Mouse (Mus musculus) liver, embryonic 14.5 days (tissue): ENCODE results near the gene Nfkbia. TPM values are rescaled to one million over a fixed set of nuclear protein-coding genes. Genes with fewer than 3 reads are reported as not detected.

Source experiments
- ATAC-seq: fragments of 200-750 bp; cut with Nextera tagmentation; 2 replicates; pipeline ENCODE4 v1.8.0; 2017; ENCODE audit warnings: moderate number of reproducible peaks, mild to moderate bottlenecking, moderate library complexity; ENCODE audit not compliant: insufficient read depth
- DNase-seq, 3 experiments: peaks; one replicate each; pipeline ENCODE4 v3.0.0-alpha.2; 2012 to 2013; ENCODE audit warnings: low read depth in 3 of 3, low spot score in 3 of 3
- H3K27ac ChIP-seq: fragments of 300-500 bp; sonication (generic); 2 replicates; pipeline ENCODE4 v1.5.1; 2014; ENCODE audit warnings: moderate library complexity, mild to moderate bottlenecking, control low read depth, inconsistent platforms
- H3K27me3 ChIP-seq: fragments of 300-500 bp; sonication (generic); 2 replicates; pipeline ENCODE4 v1.6.1; 2014; ENCODE audit warnings: mild to moderate bottlenecking, low read length, moderate library complexity; ENCODE audit not compliant: control insufficient read depth, insufficient read depth
- H3K36me3 ChIP-seq: fragments of 300-500 bp; sonication (generic); replicated peaks from 2 replicates; pipeline ENCODE4 v1.6.1; 2014; ENCODE audit warnings: low read depth; ENCODE audit not compliant: control insufficient read depth, insufficient read depth
- H3K4me1 ChIP-seq, 2 experiments: fragments of 200-500 bp in 1 of 2; fragments of 300-500 bp in 1 of 2; sonication (generic) in 1 of 2; replicated peaks; 2 replicates each; pipeline ENCODE4 v1.6.1; 2012 to 2014; ENCODE audit warnings: antibody characterized with exemption in 1 of 2, inconsistent platforms in 1 of 2, low read length in 1 of 2; ENCODE audit not compliant: control insufficient read depth in 2 of 2, insufficient read depth in 2 of 2
- H3K4me2 ChIP-seq: fragments of 300-500 bp; sonication (generic); 2 replicates; pipeline ENCODE4 v1.6.1; 2014; ENCODE audit warnings: low read depth, mild to moderate bottlenecking, control low read depth, moderate library complexity
- H3K4me3 ChIP-seq, 2 experiments: fragments of 200-500 bp in 1 of 2; fragments of 300-500 bp in 1 of 2; sonication (generic) in 1 of 2; 2 replicates each; pipeline ENCODE4 v1.5.1; 2012 to 2014; ENCODE audit warnings: low read depth in 2 of 2, low read length in 2 of 2, mild to moderate bottlenecking in 2 of 2, control low read depth in 1 of 2, inconsistent platforms in 1 of 2, moderate library complexity in 1 of 2; ENCODE audit not compliant: insufficient read depth in 1 of 2
- H3K9ac ChIP-seq: fragments of 300-500 bp; sonication (generic); replicated peaks from 2 replicates; pipeline ENCODE4 v1.6.1; 2014; ENCODE audit warnings: mild to moderate bottlenecking, control low read depth, moderate library complexity
- H3K9me3 ChIP-seq: fragments of 300-500 bp; sonication (generic); 2 replicates; pipeline ENCODE4 v1.6.1; 2016; ENCODE audit warnings: low read length, mixed read lengths; ENCODE audit not compliant: control insufficient read depth
- CTCF ChIP-seq: IDR thresholded peaks from 2 replicates; pipeline ENCODE4 v1.5.1; 2016; ENCODE audit warnings: antibody characterized with exemption, low read depth, control low read depth
- EP300 ChIP-seq: IDR thresholded peaks from 2 replicates; pipeline ENCODE4 v1.6.1; 2016; ENCODE audit warnings: antibody characterized with exemption, low read depth
- WGBS: fragments of 180-500 bp; shearing (Covaris S2); extraction: QIAGEN DNeasy Blood & Tissue Kit; methylation state at CpG from one replicate; pipeline ENCODE4 v1.1.7; 2014; ENCODE audit not compliant: insufficient replicate concordance; 5-methylcytosine and 5-hydroxymethylcytosine counted together
- polyA plus RNA-seq, 2 experiments: library from polyadenylated mRNA; depleted of rRNA in 1 of 2; stranded (reverse) in 1 of 2; unstranded in 1 of 2; fragments of >200 nt; fragmentation: Nextera tagmentation in 1 of 2; extraction: Ambion mirVana in 1 of 2; gene quantifications; 2 replicates each; pipeline versions ENCODE4 v1.2.1 to v1.2.3; 2012 to 2014

Nfkbia gene
- polyA plus RNA-seq, 2 experiments, result 8.8 to 12.4 TPM

DNA sequence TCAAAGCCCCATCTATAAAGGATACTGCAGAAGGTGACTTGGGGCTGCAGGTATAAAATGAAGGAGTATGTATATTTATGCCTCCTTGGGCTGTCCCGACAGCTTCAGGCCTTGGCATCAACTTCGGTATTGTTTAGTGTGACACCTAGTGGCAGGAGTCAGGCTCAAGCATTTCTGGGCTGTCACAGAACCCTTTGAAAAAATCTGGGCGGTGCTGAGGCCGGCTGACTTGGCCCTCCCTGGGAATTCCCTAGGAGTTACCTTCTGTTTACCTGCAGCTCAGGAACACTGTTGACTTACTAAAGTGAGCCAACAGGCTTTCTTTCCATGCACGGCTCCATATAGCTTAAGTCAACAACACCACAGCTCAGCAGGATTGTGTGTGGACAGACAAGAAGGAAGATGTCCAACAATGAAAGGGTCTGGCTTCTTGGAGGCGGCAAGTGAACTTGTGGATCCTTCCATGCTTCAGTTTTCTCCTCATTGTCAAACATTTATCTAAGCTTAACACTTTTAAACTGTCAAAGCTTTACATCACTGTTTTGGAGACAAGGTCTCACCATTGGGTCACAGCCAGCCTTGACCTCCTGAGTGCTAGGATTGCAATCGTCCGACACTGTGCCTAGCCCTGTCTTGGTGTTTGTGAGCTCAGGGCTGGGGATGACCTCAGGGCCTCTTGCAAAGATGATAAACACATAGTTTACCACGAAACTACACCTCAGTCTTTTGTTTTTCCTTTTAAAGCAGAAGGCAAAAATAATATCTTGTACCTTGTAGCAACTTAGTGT, 2.9 kb upstream of the Nfkbia start:
- Histone ChIP-seq H3K4me1 (peaks cover 5 to 22% of the 10 kb centered on the region in 2 experiments), H3K4me3 (no peak overlapping the region), H3K9ac (no peak overlapping the region), H3K27ac (no peak overlapping the region), H3K9me3 (no peaks in the 10 kb centered on the region), H3K36me3 (peaks cover 1% of the 10 kb centered on the region), H3K4me2 (no peak overlapping the region), H3K27me3 (no peaks in the 10 kb centered on the region; the same call in 1 of the 2 replicates)
- ATAC-seq, result no peak
- TF ChIP-seq CTCF (peak; percentile 79), EP300 (no peak)
- DNase-seq, result peak in 2 of 3 experiments; percentile 38 to 67
- 28% methylated on average over 9 of the region's 9 CpGs for WGBS

DNA sequence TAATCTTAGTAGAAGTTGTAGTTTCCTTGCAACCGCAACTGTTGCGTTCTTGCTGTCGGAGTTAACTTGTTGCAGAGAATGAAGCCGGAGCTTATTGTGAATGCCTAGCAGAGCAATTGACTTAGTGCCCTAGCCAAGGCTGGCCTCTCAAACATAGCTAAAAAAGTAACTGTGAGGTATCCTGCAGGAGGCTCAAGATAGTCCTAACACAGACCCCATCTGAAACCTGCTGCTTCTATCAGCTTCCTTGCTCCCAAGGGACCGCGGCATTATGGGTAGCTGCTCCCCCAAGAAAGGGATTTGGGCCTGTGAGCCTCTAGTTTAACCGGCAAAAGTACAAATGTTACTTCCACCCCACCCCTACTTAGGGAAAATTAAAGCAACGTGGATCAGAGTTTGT, 934 bp upstream of the Nfkbia start:
- ATAC-seq (no peak), DNase-seq (no peak)
- Histone ChIP-seq H3K4me2 (peak overlapping the region; percentile 91), H3K4me1 (peaks cover 5 to 22% of the 10 kb centered on the region in 2 experiments), H3K9ac (no peak overlapping the region), H3K4me3 (peak overlapping the region in 1 of 2 experiments; percentile 71; a peak in 1 of 4 replicates), H3K27me3 (no peaks in the 10 kb centered on the region; the same call in 1 of the 2 replicates), H3K9me3 (no peaks in the 10 kb centered on the region), H3K36me3 (peaks cover 6% of the 10 kb centered on the region), H3K27ac (no peak overlapping the region)
- TF ChIP-seq CTCF, result no peak
- TF ChIP-seq EP300, result no peak
- 58% methylated on average over 8 of the region's 8 CpGs for WGBS

DNA sequence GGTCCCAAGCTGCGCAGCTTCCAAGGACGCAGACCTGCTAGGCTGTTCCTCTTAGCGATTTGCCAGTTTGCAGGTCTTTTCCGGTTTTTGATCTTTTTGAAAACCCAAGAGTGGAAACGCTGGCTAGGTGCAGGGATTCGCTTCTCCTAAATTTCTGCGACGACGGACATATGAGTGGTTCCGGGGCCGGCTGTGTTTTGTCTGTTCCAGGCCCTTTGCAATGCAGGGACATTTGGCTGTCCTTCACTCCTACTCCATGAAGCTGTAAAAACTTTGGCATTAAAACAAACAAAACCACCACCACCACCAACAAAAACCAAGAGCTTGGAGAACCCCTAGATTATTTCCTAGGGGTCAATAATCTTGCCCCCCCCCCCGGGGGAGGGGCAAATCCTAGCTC, 494 bp upstream of the Nfkbia start:
- TF ChIP-seq CTCF, result no peak
- no peak for TF ChIP-seq EP300
- no peak for DNase-seq
- H3K36me3 ChIP-seq, result peaks cover 6% of the 10 kb centered on the region
- H3K4me1 ChIP-seq, result peaks cover 5 to 22% of the 10 kb centered on the region in 2 experiments
- H3K27ac ChIP-seq, result peak overlapping the region; percentile 25; the same call in 1 of the 2 replicates
- H3K4me2 ChIP-seq, result peak overlapping the region; percentile 91
- H3K9me3 ChIP-seq, result no peaks in the 10 kb centered on the region
- peak overlapping the region; percentile 89 for H3K9ac ChIP-seq
- 3% methylated on average over 12 of the region's 12 CpGs for WGBS
- no peaks in the 10 kb centered on the region for H3K27me3 ChIP-seq
- H3K4me3 ChIP-seq, result peak overlapping the region; percentile 71 to 93
- ATAC-seq, result no peak

- H3K9me3 ChIP-seq, result no peaks in the 10 kb centered on the region
- H3K4me3 ChIP-seq, result peak overlapping the region; percentile 71 to 93
- TF ChIP-seq EP300 (no peak), CTCF (no peak)
- H3K27ac ChIP-seq, result peak overlapping the region; percentile 76
- ATAC-seq (peak; percentile 89), DNase-seq (peak; percentile 76 to 79 (median 79))
- H3K4me1 ChIP-seq, result peaks cover 5 to 24% of the 10 kb centered on the region in 2 experiments
- H3K9ac ChIP-seq, result peak overlapping the region; percentile 89
- WGBS, result 2% methylated on average over 30 of the region's 57 CpGs
- peak overlapping the region; percentile 91 for H3K4me2 ChIP-seq
- no peaks in the 10 kb centered on the region for H3K27me3 ChIP-seq
- peaks cover 6% of the 10 kb centered on the region for H3K36me3 ChIP-seq
Observed at GRCm38 (mm10) chr12:55491516-55492183, 797 bp downstream of the Nfkbia start.
